Mouse (Mus musculus) lung, postnatal 0 days (tissue): Measurements from ENCODE around the gene Tlk1. TPM values are rescaled to one million over a fixed set of nuclear protein-coding genes. Genes with fewer than 3 reads are reported as not detected.

Experiments used
- ATAC-seq: fragments of 200-750 bp; cut with Nextera tagmentation; 2 replicates; pipeline ENCODE4 v1.8.0; 2017; ENCODE audit warnings: moderate library complexity
- DNase-seq: peaks from one replicate; pipeline ENCODE4 v3.0.0-alpha.2; 2016; ENCODE audit warnings: low spot score
- H3K27ac ChIP-seq: fragments of 300-500 bp; sonication (generic); 2 replicates; pipeline ENCODE4 v1.5.1; 2014; ENCODE audit warnings: antibody characterized with exemption, mild to moderate bottlenecking, low read length, mixed read lengths
- H3K27me3 ChIP-seq: fragments of 300-500 bp; sonication (generic); replicated peaks from 2 replicates; pipeline ENCODE4 v1.6.1; 2014; ENCODE audit warnings: low read length, mixed read lengths; ENCODE audit not compliant: insufficient read depth
- H3K36me3 ChIP-seq: fragments of 300-500 bp; sonication (generic); 2 replicates; pipeline ENCODE4 v1.6.1; 2014; ENCODE audit warnings: low read length, mixed read lengths; ENCODE audit not compliant: insufficient read depth
- H3K4me1 ChIP-seq: fragments of 300-500 bp; sonication (generic); 2 replicates; pipeline ENCODE4 v1.6.1; 2014; ENCODE audit warnings: antibody characterized with exemption, low read depth, low read length, mixed read lengths; ENCODE audit not compliant: insufficient read depth
- H3K4me2 ChIP-seq: fragments of 300-500 bp; sonication (generic); replicated peaks from 2 replicates; pipeline ENCODE4 v1.6.1; 2014; ENCODE audit warnings: low read depth, mild to moderate bottlenecking, low read length, moderate library complexity, mixed read lengths
- H3K4me3 ChIP-seq: fragments of 300-500 bp; sonication (generic); 2 replicates; pipeline ENCODE4 v1.5.1; 2014; ENCODE audit warnings: low read depth, low read length
- H3K9ac ChIP-seq: fragments of 300-500 bp; sonication (generic); replicated peaks from 2 replicates; pipeline ENCODE4 v1.6.1; 2014; ENCODE audit warnings: low read depth, mild to moderate bottlenecking
- H3K9me3 ChIP-seq: fragments of 300-500 bp; sonication (generic); 2 replicates; pipeline ENCODE4 v1.6.1; 2016; ENCODE audit warnings: low read length, mixed read lengths
- CTCF ChIP-seq: IDR thresholded peaks from 2 replicates; pipeline ENCODE4 v1.5.1; 2016; ENCODE audit warnings: antibody characterized with exemption, mild to moderate bottlenecking
- EP300 ChIP-seq: IDR thresholded peaks from 2 replicates; pipeline ENCODE4 v1.6.1; 2016; ENCODE audit warnings: antibody characterized with exemption, mild to moderate bottlenecking, control low read depth
- WGBS: fragments of 180-500 bp; shearing (Covaris S2); extraction: QIAGEN DNeasy Blood & Tissue Kit; methylation state at CpG from one replicate; pipeline ENCODE4 v1.1.7; 2014; 5-methylcytosine and 5-hydroxymethylcytosine counted together
- polyA plus RNA-seq: library from polyadenylated mRNA; unstranded; fragments of >200 nt; fragmentation: Nextera tagmentation; extraction: Ambion mirVana; gene quantifications from 2 replicates; pipeline ENCODE4 v1.2.1, GENCODE M21; 2015

Tlk1 gene
- polyA plus RNA-seq, 1 experiment from 2014 or later: 23.7 TPM

DNA sequence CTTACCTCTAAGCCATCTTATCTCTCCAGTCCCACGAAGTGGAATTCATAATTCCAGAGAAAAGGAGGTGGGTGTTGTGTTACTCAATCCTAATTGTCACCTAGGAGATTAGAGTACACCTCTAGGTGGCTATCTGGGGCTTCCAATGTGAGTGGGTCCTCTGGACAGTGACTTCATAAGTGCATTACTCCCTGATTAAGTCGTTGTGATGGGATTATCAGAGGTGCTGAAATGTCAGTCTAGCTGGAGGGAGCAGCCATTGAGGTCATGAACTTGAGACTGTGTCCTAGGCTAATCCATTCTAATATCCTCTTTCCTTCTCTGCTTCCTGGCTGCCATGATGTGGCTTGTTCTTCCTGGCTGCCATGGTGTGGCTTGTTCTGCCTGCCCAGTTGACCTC, 155.6 kb downstream of the Tlk1 start:
- Histone ChIP-seq H3K9me3 (no peaks in the 10 kb centered on the region), H3K9ac (no peak overlapping the region), H3K36me3 (no peaks in the 10 kb centered on the region), H3K4me3 (no peak overlapping the region), H3K27ac (no peak overlapping the region), H3K4me2 (no peak overlapping the region), H3K4me1 (no peaks in the 10 kb centered on the region), H3K27me3 (no peaks in the 10 kb centered on the region)
- DNase-seq: no peak
- no peak for ATAC-seq
- TF ChIP-seq EP300 (no peak), CTCF (no peak)
- WGBS: 51% methylated on average over 2 of the region's 2 CpGs

DNA sequence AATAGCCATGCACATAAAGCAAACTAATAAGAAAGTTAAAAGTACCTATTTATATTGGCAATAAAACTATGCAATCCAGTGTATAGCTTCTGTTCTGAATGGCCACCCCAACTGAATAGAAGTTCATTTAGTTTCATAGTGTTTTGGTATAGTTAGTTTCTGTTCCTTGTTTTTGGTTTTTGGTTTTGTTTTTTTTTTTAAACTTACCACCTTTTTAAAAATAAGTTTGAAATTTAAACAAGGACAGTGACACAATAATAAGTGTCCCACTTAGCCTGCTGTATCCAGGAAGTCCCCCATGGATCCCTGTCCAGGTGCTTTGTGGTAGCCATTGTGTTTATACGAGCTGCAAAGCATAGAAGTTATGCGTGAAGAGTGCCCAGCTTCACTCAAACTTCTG, 156.3 kb downstream of the Tlk1 start:
- Histone ChIP-seq H3K9me3 (no peaks in the 10 kb centered on the region), H3K27ac (no peak overlapping the region), H3K4me1 (no peaks in the 10 kb centered on the region), H3K9ac (no peak overlapping the region), H3K36me3 (no peaks in the 10 kb centered on the region), H3K4me2 (no peak overlapping the region), H3K4me3 (no peak overlapping the region), H3K27me3 (no peaks in the 10 kb centered on the region)
- WGBS: 76% methylated on average over 2 of the region's 2 CpGs
- TF ChIP-seq EP300: no peak
- TF ChIP-seq CTCF: no peak
- DNase-seq: no peak
- ATAC-seq: no peak

DNA sequence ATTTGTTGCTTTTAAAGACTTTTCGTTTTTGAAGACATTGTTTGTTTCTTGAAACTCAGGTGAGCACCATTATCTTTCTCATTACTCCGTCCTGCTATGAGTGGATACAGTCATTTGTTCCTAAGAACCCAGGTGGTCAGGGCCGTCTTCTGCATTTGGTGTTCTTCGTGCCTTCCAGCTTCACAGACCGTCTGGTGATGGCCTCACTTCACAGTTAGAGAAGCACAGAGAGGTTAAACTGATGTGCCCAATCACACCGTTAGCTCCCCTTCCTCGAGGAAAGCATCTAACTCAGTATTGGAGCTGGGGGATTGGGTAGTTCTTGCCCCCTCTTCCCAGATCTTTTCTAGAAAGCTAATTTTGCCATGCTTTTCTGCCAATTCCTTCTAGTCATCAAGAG, 158.5 kb downstream of the Tlk1 start:
- no peaks in the 10 kb centered on the region for H3K9me3 ChIP-seq
- H3K4me2 ChIP-seq: no peak overlapping the region
- ATAC-seq (no peak), DNase-seq (no peak)
- no peak for TF ChIP-seq CTCF
- no peak for TF ChIP-seq EP300
- H3K4me3 ChIP-seq: no peak overlapping the region
- WGBS: 79% methylated on average over 7 of the region's 7 CpGs
- H3K27me3 ChIP-seq: no peaks in the 10 kb centered on the region
- H3K36me3 ChIP-seq: no peaks in the 10 kb centered on the region
- H3K27ac ChIP-seq: no peak overlapping the region
- peaks cover 9% of the 10 kb centered on the region; the same call in 1 of the 2 replicates for H3K4me1 ChIP-seq
- no peak overlapping the region for H3K9ac ChIP-seq

- WGBS: 66% methylated on average over 5 of the region's 5 CpGs
- DNase-seq: peak; percentile 37
- no peaks in the 10 kb centered on the region for H3K9me3 ChIP-seq
- H3K4me1 ChIP-seq: peaks cover 9% of the 10 kb centered on the region; the same call in 1 of the 2 replicates
- H3K9ac ChIP-seq: no peak overlapping the region
- no peak for ATAC-seq
- no peaks in the 10 kb centered on the region for H3K36me3 ChIP-seq
- no peaks in the 10 kb centered on the region for H3K27me3 ChIP-seq
- H3K27ac ChIP-seq: no peak overlapping the region
- no peak overlapping the region for H3K4me3 ChIP-seq
- TF ChIP-seq CTCF (peak; percentile 42), EP300 (no peak)
- H3K4me2 ChIP-seq: no peak overlapping the region
Observed at GRCm38 (mm10) chr2:70663764-70664163, 161.8 kb downstream of the Tlk1 start.

Other genes starting within 250 kb of the Tlk1 start
- 122 and 133 TPM in 2 replicates for gene Gorasp2, start 164.2 kb downstream of the Tlk1 start, polyA plus RNA-seq
- 2.8 and 4.4 TPM in 2 replicates for gene Gm26558, start 163.6 kb downstream of the Tlk1 start, polyA plus RNA-seq
- gene Dcaf17, start 229.6 kb upstream of the Tlk1 start, polyA plus RNA-seq: 25.1 and 26.6 TPM in 2 replicates
- 8.6 and 8.7 TPM in 2 replicates for gene Mettl8, start 229.9 kb upstream of the Tlk1 start, polyA plus RNA-seq